Mouse (Mus musculus) cerebellum, adult 2 months (tissue): ENCODE results near the gene Celf6.

Experiments used
- CTCF ChIP-seq: fragments of 200-500 bp; IDR thresholded peaks from 2 replicates; pipeline ENCODE4 v1.5.1; 2011; ENCODE audit warnings: low read depth, mild to moderate bottlenecking, control low read depth, low read length, moderate library complexity, borderline replicate concordance; ENCODE audit not compliant: insufficient read depth
- POLR2A ChIP-seq: fragments of 200-500 bp; IDR thresholded peaks from 2 replicates; pipeline ENCODE4 v1.6.1; 2011; ENCODE audit warnings: low read length, control low read depth, borderline replicate concordance; ENCODE audit not compliant: insufficient read depth

DNA sequence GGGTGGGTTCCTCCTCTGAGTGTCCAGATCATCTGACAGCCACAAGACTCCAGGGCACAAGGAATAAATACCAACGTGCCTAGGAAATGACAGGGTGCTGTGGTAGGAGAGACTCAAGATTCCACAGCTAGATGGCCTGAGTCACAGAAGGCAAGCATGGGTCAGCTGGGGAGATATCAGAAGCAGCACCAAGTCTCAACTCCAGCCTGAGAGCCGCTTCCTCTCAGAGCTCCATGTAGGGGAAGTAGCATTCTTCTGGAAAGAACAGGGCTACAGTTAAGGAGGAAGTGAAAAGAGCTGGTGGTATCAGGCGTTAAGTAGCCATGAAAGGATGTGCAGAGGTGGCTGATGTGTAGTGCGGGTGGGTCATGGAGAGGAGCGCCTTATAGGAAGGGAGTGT is 33.0 kb upstream of the Celf6 start:
- TF ChIP-seq POLR2A (no peak), CTCF (no peak)
